Mouse (Mus musculus) spleen, adult 2 months (tissue): ENCODE measurements around the gene Eif4g1. TPM values are rescaled to one million over a fixed set of nuclear protein-coding genes. Genes with fewer than 3 reads are reported as not detected.

Experiments
- DNase-seq, 2 experiments: peaks; one replicate each; pipeline versions ENCODE4 v3.0.0 to v3.0.0-alpha.2; 2012 to 2021; ENCODE audit warnings: low spot score in 2 of 2, low read depth in 1 of 2
- H3K27ac ChIP-seq: fragments of 200-500 bp; 2 replicates; pipeline ENCODE4 v1.5.1; 2012; ENCODE audit warnings: low read length, inconsistent platforms; ENCODE audit not compliant: insufficient read depth
- H3K27me3 ChIP-seq: fragments of 200-500 bp; 2 replicates; pipeline ENCODE4 v1.6.1; 2012; ENCODE audit warnings: mild to moderate bottlenecking, moderate library complexity, low read length, inconsistent platforms; ENCODE audit not compliant: control insufficient read depth, insufficient read depth
- H3K36me3 ChIP-seq: fragments of 200-500 bp; 2 replicates; pipeline ENCODE4 v1.6.1; 2012; ENCODE audit warnings: mild to moderate bottlenecking, low read length, inconsistent platforms; ENCODE audit not compliant: control insufficient read depth, insufficient read depth
- H3K4me1 ChIP-seq: fragments of 200-500 bp; 2 replicates; pipeline ENCODE4 v1.6.1; 2011; ENCODE audit warnings: inconsistent platforms; ENCODE audit not compliant: control insufficient read depth, insufficient read depth, insufficient read length
- H3K4me3 ChIP-seq: fragments of 200-500 bp; 2 replicates; pipeline ENCODE4 v1.5.1; 2011; ENCODE audit warnings: mild to moderate bottlenecking, inconsistent platforms; ENCODE audit not compliant: insufficient read depth, insufficient read length; ENCODE audit errors: extremely low read depth
- CTCF ChIP-seq: fragments of 200-500 bp; IDR thresholded peaks from 2 replicates; pipeline ENCODE4 v1.5.1; 2011; ENCODE audit warnings: mild to moderate bottlenecking, inconsistent platforms; ENCODE audit not compliant: insufficient read depth, insufficient read length, insufficient replicate concordance; ENCODE audit errors: extremely low read depth
- POLR2A ChIP-seq: fragments of 200-500 bp; IDR thresholded peaks from 2 replicates; pipeline ENCODE4 v1.6.1; 2011; ENCODE audit warnings: low read depth, low read length, inconsistent platforms
- WGBS: fragments of 180-500 bp; shearing (Covaris S2); methylation state at CpG from one replicate; pipeline ENCODE4 v1.1.7; 2018; 5-methylcytosine and 5-hydroxymethylcytosine counted together
- polyA plus RNA-seq: library from polyadenylated mRNA; depleted of rRNA; stranded (reverse); fragments of >200 nt; gene quantifications from 2 replicates; pipeline ENCODE4 v1.2.3, GENCODE M21; 2012

The Eif4g1 gene
- polyA plus RNA-seq, 1 experiment = 257 TPM

GRCm38 (mm10) chr16:20690774-20691173 is 22.7 kb downstream of the Eif4g1 start:
- 75% methylated on average over 3 of the region's 3 CpGs for WGBS
- Histone ChIP-seq H3K27me3 (peaks cover 8% of the 10 kb centered on the region), H3K36me3 (peaks cover 41% of the 10 kb centered on the region), H3K27ac (no peak overlapping the region), H3K4me1 (no peaks in the 10 kb centered on the region), H3K4me3 (no peak overlapping the region)
- TF ChIP-seq POLR2A (no peak), CTCF (no peak)
- no peak for DNase-seq

- Histone ChIP-seq H3K4me3 (no peak overlapping the region), H3K4me1 (0 out of 2 replicates have a peak, but pooled peaks cover 2% of the 10 kb centered on the region), H3K27me3 (peaks cover 10% of the 10 kb centered on the region), H3K27ac (no peak overlapping the region), H3K36me3 (peaks cover 32% of the 10 kb centered on the region)
- DNase-seq = no peak
- TF ChIP-seq CTCF = no peak
- 94% methylated on average over 1 of the region's 1 CpGs for WGBS
These were observed 23.5 kb downstream of the Eif4g1 start for GRCm38 (mm10) chr16:20691617-20692016.

DNA sequence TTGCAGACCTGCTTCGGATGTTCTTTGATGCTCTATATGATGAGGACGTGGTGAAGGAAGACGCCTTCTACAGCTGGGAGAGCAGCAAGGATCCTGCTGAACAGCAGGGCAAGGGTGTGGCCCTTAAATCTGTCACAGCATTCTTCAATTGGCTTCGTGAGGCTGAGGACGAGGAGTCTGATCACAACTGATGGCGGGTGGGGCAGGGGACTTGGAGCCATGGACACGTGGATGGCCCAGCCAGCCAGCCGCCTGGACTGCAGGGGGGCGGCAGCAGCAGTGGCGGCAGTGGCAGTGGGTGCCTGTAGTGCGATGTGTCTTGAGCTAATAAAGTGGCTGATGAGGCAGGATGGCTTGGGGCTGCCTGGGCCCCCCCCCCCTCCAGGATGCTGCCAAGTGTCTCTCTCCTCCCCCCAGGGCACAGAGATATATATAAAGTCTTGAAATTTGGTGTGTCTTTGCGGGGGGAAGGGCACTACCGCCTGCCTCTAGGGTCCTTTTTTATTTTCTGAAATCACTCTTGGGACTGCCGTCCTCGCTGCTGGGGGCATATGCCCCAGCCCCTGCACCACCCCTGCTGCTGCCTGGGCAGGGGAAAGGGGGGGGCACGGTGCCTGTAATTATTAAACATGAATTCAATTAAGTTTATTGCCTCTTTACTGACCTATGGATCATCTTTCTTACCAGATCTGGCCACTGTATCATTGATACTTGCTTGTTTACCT is 24.3 kb downstream of the Eif4g1 start:
- 88% methylated on average over 16 of the region's 16 CpGs for WGBS
- H3K36me3 ChIP-seq = peaks cover 25% of the 10 kb centered on the region
- no peak overlapping the region for H3K4me3 ChIP-seq

DNA sequence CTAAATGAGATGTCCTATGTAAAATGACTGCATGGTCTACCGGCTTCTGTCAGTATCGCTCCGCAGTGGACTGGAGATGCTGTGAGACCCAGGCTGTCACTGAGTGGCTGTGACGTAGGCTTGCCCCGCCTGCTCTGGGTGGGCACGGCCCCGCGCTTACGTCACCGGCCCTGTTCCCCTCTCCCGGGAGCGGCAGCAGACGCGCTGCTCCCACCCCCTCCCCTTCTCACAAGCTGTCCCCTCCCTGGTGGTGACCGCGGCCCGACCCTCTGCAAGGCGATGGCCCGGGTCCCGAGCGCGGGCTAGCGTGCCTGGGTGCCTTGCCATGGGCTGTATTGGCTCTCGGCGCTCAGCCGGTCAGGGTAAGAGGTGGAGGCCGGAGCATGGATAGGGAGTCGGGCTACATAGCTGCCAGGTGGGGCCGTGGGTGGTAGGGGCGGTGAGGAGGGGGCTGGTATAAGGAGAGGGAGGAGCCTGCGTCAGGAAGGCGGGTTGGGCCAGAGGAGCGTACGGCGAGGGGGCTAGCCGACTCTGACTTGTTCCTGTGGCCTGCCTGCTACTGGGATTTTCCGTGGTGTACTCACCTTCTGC is 25.1 kb downstream of the Eif4g1 start, which contains the start of gene Fam131a:
Fam131a (plus strand) TSS at position 131 of the 591 bp plus-strand sequence.
- H3K27me3 ChIP-seq = peaks cover 10% of the 10 kb centered on the region
- TF ChIP-seq POLR2A = no peak
- TF ChIP-seq CTCF = no peak
- peak within 1 kb of the TSS; percentile 29; the same call in 1 of the 2 replicates for H3K27ac ChIP-seq

More for the DNA sequence above, 24.3 kb downstream of the Eif4g1 start:
- Histone ChIP-seq H3K27me3 (peaks cover 10% of the 10 kb centered on the region), H3K4me1 (0 out of 2 replicates have a peak, but pooled peaks cover 2% of the 10 kb centered on the region), H3K27ac (no peak overlapping the region)
- no peak for DNase-seq
- no peak for TF ChIP-seq CTCF
- TF ChIP-seq POLR2A = no peak

GRCm38 (mm10) chr16:20694781-20695180 is 26.7 kb downstream of the Eif4g1 start:
- DNase-seq = no peak
- H3K4me3 ChIP-seq = no peak overlapping the region
- peaks cover 7% of the 10 kb centered on the region for H3K36me3 ChIP-seq
- peaks cover 10% of the 10 kb centered on the region for H3K27me3 ChIP-seq
- no peak overlapping the region for H3K27ac ChIP-seq
- H3K4me1 ChIP-seq = 0 out of 2 replicates have a peak, but pooled peaks cover 2% of the 10 kb centered on the region
- WGBS = 61% methylated on average over 8 of the region's 8 CpGs
- TF ChIP-seq CTCF (no peak), POLR2A (no peak)

More for the DNA sequence above, 25.1 kb downstream of the Eif4g1 start, which contains the start of gene Fam131a:
- Histone ChIP-seq H3K4me3 (peak within 1 kb of the TSS; percentile 67), H3K36me3 (peaks cover 20% of the 10 kb centered on the region), H3K4me1 (0 out of 2 replicates have a peak, but pooled peaks cover 2% of the 10 kb centered on the region)
- DNase-seq = peak in 1 of 2 experiments; percentile 73
- 3% methylated on average over 37 of the region's 37 CpGs for WGBS

DNA sequence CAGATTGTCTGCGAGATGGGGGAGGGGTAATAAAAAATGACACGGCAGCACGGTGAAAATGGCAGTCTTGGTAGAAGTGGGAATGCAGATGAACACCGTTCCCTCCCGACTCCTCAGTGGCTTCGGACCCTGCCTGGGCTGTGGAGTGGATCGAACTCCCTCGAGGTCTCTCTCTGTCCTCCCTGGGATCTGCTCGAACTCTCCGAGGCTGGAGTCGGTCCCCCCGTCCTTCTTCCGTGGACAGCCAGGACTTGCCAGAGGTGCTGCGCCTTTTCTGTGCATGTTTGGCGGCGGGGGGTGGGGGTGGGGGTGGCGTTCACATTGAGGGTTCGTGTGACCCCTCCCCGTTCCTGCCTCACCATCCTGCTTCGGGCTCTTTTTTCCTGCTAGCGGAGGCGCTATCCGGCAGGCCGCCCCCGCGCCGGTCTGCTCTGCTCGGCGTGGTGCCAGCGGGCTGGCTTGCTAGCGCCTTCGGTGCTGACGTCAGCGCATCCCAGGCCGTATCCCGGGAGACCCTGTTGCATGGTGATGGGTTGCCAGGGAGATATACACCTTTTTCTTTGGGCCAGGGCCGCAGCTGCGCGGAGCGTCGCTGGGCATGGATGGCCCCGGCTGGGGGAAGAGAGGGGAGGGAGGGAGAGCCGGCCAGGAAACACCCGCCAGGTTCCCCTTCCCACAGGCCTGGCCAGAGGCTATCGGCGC is 27.7 kb downstream of the Eif4g1 start:
- Histone ChIP-seq H3K27me3 (peaks cover 10% of the 10 kb centered on the region), H3K36me3 (peaks cover 1% of the 10 kb centered on the region; the same call in 1 of the 2 replicates), H3K4me1 (0 out of 2 replicates have a peak, but pooled peaks cover 2% of the 10 kb centered on the region), H3K4me3 (peak overlapping the region; percentile 23; the same call in 1 of the 2 replicates), H3K27ac (no peak overlapping the region)
- TF ChIP-seq CTCF = no peak
- DNase-seq = no peak
- WGBS = 4% methylated on average over 46 of the region's 46 CpGs
